Mouse (Mus musculus) embryo, embryonic 11 days (tissue): ENCODE measurements around the gene Lrrc58.

Experiments
- DNase-seq: peaks from one replicate; pipeline ENCODE4 v3.0.0-alpha.2; 2015

Gene Lrrc58

DNA sequence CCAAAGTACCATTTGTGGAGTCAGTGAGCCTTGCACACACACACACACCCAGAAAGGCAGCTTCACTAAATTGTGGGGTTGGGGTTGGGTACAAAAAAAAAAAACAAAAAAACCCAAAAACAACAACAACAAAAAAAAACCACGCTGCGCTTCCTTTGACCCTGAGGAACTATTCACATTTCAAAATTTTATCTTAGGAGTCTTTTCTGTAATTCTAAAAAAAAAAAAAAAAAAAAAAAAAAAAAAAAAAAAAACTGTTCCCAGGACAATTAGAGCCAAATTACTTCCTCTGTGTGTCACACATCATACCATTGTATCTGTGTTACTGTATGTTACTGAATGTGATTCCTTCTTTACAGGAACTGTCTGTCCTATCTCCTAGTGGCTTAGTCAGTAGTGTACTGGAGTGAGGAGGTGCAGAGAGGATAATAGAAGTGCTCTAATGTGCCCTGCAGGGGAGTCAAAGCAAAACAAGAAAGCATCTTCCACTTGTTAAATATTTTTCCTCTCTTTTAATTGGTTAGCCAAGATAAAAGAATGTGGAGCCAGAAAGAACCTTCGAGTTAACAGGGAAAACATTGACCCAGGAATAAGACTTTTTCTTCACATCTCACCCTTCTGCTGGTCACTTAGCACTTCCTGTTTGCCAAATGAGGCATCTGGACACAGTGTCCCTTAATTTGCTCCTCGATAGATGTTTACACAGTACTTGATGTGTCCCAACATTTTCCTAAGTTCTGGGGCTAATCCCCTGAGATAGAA lies 1.5 kb downstream of the Lrrc58 start:
- no peak for DNase-seq

DNA sequence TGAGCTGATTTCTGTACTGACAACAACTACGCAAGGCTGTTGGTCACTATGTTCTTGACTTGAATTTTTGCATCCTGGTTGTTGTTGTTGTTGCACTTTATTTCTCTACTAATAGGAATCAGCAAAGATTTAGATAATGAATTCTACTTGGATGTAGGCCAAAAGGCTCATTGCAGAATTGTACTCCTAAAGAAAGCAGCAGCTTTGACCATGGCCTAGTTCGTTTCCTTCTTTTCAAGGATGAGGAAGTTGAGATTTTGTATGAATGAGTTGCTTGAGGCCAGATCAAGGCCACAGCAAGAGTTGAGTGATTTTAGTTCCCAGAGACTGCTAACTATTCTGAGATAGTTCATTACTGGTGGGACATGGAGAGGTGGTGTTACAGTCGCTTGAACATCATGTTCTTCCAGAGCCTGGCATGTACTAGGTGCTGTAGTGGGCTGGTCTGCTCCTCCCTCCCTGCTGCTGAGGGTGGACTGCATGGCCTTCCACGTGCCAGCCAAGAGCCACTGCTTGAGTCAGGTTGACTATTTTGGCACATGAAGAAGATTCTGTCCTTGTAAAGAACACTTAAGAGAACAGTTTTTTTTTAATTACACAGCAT lies 3.0 kb downstream of the Lrrc58 start:
- DNase-seq: no peak

DNA sequence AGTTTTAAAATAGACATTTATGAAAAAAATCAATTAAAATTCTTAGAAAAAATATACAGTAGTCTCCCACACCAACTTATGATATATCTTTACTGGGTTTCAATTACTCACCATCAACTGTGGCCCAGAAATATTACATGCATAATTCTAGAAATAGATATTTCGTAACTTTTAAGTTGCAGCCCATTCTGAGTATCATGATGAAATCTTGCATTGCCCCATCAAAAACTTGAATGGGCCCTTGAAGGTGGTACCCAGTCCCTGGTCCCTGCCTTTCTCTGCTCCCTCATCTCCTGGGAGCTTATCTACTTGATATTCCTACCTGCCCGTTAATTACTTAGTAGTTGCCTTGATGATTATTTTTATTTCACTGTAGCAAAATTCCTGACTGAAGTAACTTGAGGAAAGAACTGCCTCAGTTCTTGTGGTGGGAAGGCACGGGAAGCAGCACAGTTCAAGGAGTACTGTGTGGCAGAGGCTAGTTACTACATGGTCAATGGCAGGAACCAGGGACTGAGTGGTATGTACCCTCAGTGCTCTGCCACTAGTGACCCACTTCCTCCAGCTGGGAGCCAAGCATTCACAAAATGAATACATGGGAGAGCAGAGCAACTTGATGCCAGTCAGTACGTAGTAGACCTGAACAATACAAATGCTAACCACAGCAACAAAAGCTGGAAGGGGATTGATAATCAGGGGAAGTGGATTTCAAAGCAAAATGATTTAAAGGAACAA lies 6.5 kb downstream of the Lrrc58 start:
- DNase-seq: no peak

DNA sequence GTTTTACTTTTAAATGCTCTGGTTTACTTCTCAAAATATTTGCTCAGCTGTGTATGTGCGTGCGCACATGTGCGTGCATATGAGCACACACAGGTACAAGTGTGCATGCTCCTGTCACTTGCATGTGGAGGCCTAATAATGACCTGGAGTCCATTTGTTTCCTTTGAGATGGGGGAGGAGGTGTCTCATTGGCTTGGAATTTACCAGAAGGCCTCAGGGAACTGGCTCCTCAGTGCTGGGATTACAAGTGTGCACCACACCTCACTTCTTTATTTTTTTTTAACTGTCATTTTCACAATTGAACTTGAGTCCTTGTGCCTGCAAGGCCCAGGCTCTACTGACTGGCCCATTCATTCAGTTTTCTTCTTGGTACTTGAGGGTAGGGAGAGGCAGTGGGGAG lies 9.2 kb downstream of the Lrrc58 start:
- no peak for DNase-seq

- no peak for DNase-seq
These were observed 10.8 kb downstream of the Lrrc58 start for GRCm38 (mm10) chr16:37878951-37879505.

DNA sequence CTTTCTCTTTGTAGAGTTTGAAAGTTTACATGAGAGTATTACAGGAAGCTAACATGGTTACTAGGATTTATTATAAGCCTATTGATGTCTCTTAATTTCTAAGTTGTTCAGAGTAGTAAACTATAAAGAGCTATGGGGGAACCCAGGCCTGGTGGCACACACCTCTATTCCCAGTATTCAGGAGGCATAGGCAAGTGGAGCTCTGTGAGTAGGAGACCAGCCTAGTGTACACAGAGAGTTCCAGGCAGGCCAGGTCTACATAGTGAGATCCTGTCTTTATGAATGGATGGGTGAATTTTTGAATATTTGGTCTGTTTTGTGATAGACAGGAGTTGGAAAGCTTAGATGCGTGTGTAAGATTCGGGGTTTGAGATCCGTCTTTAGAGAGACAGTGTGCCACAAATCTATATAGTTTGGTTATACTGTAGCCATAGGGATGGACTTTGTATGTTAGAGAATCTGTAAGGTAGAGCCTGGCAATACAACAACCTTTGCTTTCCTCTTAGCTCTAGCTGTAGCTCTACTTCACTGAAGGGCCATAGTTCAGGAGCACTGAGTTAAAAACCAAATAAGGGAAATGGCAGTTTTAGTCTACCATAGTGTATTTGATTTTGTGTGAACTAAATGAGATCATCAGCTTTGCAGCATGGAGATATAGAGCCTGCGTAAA lies 11.7 kb downstream of the Lrrc58 start:
- DNase-seq: no peak

DNA sequence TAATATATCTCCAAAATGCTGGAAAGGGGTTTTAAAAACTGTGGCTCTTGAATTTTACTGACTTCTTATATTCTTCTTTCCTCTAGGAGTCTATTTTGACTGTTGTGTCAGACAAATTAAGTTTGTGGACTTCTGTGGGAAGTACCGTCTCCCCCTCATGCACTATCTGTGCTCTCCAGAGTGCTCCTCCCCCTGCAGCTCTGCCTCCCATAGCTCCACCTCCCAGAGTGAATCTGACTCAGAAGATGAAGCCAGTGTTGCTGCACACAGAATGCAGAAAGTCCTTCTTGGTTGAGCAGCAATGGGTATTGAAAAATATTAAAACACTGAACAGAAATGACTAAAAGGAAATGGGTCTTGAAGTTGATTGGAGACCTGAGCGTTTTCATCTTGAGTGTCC lies 13.0 kb downstream of the Lrrc58 start:
- DNase-seq: no peak

GRCm38 (mm10) chr16:37888986-37889385 lies 20.8 kb downstream of the Lrrc58 start:
- no peak for DNase-seq

- DNase-seq: no peak
These were observed 24.5 kb downstream of the Lrrc58 start for GRCm38 (mm10) chr16:37892667-37893066.

DNA sequence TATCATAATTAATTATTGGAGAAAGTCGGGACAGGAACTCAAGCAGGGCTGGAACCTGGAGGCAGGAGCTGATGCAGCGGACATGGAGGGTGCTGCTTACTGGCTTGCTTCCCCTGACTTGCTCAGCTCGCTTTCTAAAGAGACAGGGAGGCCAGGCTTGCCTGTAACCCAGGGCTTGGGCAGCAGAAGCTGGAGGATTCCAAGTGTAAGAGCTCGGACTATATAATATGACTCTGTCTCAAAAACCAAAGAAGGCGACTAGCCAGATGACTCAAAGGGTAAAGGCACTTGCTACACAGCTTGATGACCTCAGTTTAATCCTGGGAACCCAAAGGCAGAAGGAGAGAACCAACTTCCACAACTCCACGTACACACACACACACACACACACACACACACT lies 25.2 kb downstream of the Lrrc58 start:
- no peak for DNase-seq

- no peak for DNase-seq
These were observed 25.8 kb downstream of the Lrrc58 start for GRCm38 (mm10) chr16:37893942-37894341.

- no peak for DNase-seq
These were observed 30.6 kb downstream of the Lrrc58 start for GRCm38 (mm10) chr16:37898790-37899189.

- peak; percentile 60 for DNase-seq
These were observed 31.2 kb downstream of the Lrrc58 start for GRCm38 (mm10) chr16:37899357-37899756.

DNA sequence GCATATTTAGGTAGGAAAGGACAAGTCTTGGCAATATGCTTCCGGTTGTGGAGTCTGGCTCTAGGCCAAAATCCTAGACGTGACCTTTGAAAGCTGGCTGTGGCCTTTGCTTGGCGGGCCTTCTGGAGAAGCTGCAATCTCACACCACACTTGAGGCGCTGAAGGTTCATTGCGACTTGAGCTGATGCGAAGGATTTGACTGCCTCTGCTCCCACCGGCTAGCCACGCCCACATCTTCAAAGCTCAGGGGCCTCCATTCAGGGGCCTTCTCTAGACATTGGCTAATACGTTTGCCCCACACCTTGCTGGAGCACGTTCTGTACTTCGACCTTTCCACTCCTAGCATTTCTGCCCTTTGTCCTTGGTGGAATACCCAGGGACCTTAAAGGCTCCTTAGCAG lies 33.1 kb downstream of the Lrrc58 start:
- DNase-seq: no peak

DNA sequence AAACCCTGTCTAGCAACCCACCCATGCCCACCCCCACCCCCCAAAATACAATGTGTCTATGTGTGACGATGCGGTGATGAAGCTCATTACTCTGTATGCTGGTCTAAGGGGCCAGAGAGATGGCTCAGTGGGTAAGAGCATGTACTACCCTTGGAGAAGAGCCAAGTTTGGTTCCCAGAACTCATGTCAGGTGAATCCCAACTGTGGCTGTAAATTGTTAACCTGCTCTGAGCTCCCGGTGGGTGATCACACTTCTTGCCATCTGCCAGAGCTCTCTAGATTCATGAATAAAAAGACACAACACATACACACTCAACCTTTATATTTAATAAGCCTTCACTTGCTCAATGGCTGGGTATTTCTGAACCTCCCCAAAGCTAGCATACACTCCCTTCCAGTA lies 38.3 kb downstream of the Lrrc58 start:
- DNase-seq: no peak

- DNase-seq: no peak
These were observed 42.9 kb downstream of the Lrrc58 start for GRCm38 (mm10) chr16:37911086-37911485.

DNA sequence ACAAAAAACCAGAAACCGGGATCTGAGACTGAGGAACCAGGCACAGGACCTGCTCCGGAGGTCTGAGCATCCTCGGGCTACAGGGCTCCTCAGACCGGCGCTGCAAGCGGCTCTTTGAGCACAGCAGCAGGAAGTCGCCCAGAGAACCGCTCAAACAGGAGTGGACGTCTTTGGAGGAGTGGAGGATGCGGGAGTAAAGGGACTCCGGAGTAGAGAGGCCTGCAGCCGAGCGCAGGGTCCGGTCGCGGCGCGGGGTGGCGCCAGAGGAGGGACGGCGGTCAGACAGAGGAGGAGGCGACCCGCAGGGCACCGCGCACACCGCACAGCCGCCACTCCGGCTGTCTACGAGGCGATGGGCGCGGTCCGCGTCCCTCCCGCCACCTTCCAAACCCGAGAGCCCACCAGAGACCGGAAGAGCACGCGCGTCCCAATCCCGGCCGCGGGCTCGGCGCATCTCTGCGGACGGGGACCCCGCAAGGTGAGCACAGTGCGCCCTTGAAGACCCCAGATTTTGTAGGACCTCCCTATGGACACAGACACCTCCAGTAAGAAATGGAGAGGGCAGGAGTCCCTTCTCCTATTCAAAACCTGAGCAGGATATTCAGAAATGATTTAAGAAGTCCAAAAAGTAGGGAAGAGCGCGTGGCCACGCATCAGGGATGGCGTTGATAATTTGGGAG lies 48.1 kb downstream of the Lrrc58 start, which contains the start of gene Gpr156:
Gpr156 (plus strand) TSS at position 359 of the 680 bp plus-strand sequence.
- peak; percentile 80 for DNase-seq

DNA sequence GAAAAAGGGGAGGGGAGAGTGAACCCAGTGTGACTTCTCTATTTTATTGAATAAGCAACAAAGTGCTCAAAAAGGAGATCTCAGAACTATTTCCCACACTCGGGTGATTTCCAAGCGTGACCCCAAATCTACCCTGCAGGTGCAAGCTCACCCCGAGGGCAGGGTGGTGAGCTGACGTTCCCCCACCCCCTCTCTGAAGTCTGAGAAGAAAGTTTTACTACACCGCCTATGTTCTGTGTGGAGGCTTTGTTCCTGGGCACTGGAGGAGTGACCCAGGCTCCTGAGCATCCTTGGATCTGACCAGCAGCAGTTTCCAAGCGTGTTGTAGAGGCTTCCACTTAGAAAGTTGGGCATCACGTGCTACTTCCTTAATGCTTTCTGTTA lies 48.6 kb downstream of the Lrrc58 start:
- DNase-seq: no peak

DNA sequence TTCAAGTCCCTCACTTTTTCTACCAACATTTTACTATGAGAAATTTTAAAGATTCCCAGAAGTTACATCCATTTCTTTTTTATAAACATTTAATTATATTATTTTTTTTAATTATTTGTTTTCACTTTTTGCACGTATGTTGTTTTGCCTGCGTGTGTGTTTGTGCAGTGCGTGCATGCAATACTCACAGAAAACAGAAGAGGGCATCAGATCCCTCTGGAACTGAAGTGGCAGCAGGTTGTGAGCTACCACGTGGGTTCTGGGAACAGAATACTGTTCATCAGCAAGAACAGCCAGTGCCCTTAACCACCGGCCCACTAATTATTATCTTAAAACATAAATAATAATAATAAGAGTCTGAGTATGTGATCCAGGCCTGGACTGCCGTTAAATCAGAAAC lies 50.8 kb downstream of the Lrrc58 start:
- DNase-seq: no peak

- no peak for DNase-seq
These were observed 52.7 kb downstream of the Lrrc58 start for GRCm38 (mm10) chr16:37920842-37921409.

DNA sequence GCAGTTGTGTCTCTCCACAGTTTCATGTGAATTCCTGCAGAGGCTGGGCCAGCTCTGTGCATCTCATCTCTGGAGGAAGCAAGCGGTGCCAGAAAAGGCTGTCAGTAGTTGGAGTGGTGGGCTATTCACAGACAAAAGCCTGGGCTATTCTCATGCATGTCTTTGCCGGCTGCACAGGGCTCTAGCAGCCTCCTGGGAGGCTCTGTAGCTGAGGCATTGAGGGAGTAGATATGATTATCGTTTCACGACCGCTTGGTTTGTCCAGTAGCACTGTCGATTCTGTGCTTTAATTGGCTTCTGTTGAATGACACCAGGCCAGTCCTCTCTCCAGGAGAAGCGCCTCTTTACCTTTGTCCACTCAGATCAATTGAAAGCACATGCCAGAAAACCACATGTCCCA lies 57.9 kb downstream of the Lrrc58 start:
- no peak for DNase-seq

- DNase-seq: no peak
These were observed 58.9 kb downstream of the Lrrc58 start for GRCm38 (mm10) chr16:37927117-37927516.
